Mouse (Mus musculus): Measurements from ENCODE around the gene Abhd11. TPM values are rescaled to one million over a fixed set of nuclear protein-coding genes. Genes with fewer than 3 reads are reported as not detected.

Gene Abhd11
- polyA plus RNA-seq, 1 experiment from 2014 or later, result 26.6 TPM

GRCm38 (mm10) chr5:135024665-135025224 lies 15.8 kb downstream of the Abhd11 start:
- 8% methylated on average over 11 of the region's 11 CpGs for WGBS (ENCODE audit: insufficient replicate concordance)
- no peaks in the 10 kb centered on the region for H3K36me3 ChIP-seq (replicated peaks)
- no peaks in the 10 kb centered on the region for H3K9me3 ChIP-seq (replicated peaks)
- no peak overlapping the region for H3K4me2 ChIP-seq
- peaks cover 45% of the 10 kb centered on the region for H3K27me3 ChIP-seq
- peaks cover 45% of the 10 kb centered on the region for H3K4me1 ChIP-seq (replicated peaks)
- H3K9ac ChIP-seq, result no peak overlapping the region
- ATAC-seq (ENCODE audit: insufficient read depth), result no peak
- no peak overlapping the region for H3K27ac ChIP-seq (replicated peaks)
- H3K4me3 ChIP-seq (replicated peaks), result no peak overlapping the region

- Histone ChIP-seq H3K27ac (replicated peaks) (no peak overlapping the region), H3K27me3 (peaks cover 43% of the 10 kb centered on the region), H3K36me3 (replicated peaks) (no peaks in the 10 kb centered on the region), H3K4me2 (no peak overlapping the region), H3K9ac (no peak overlapping the region), H3K4me3 (replicated peaks) (no peak overlapping the region), H3K9me3 (replicated peaks) (no peaks in the 10 kb centered on the region), H3K4me1 (replicated peaks) (peaks cover 45% of the 10 kb centered on the region)
- ATAC-seq (ENCODE audit: insufficient read depth), result no peak
- 22% methylated on average over 7 of the region's 7 CpGs for WGBS (ENCODE audit: insufficient replicate concordance)
Measured at GRCm38 (mm10) chr5:135025899-135026298, 16.9 kb downstream of the Abhd11 start.

GRCm38 (mm10) chr5:135029007-135029854 lies 20.3 kb downstream of the Abhd11 start:
- 31% methylated on average over 18 of the region's 18 CpGs for WGBS (ENCODE audit: insufficient replicate concordance)
- Histone ChIP-seq H3K4me2 (peak overlapping the region; percentile 39), H3K36me3 (replicated peaks) (no peaks in the 10 kb centered on the region), H3K4me1 (replicated peaks) (peaks cover 29% of the 10 kb centered on the region), H3K27ac (replicated peaks) (peak overlapping the region; percentile 51), H3K27me3 (peaks cover 20% of the 10 kb centered on the region), H3K4me3 (replicated peaks) (no peak overlapping the region), H3K9me3 (replicated peaks) (no peaks in the 10 kb centered on the region), H3K9ac (no peak overlapping the region)
- peak; percentile 35; the same call in 1 of the 2 replicates for ATAC-seq (ENCODE audit: insufficient read depth)

GRCm38 (mm10) chr5:135032581-135032980 lies 23.6 kb downstream of the Abhd11 start:
- 58% methylated on average over 5 of the region's 5 CpGs for WGBS (ENCODE audit: insufficient replicate concordance)
- no peaks in the 10 kb centered on the region for H3K27me3 ChIP-seq
- no peaks in the 10 kb centered on the region for H3K36me3 ChIP-seq (replicated peaks)
- no peak for ATAC-seq (ENCODE audit: insufficient read depth)
- no peak overlapping the region for H3K4me2 ChIP-seq
- no peak overlapping the region for H3K9ac ChIP-seq
- H3K4me1 ChIP-seq (replicated peaks), result peaks cover 19% of the 10 kb centered on the region
- H3K27ac ChIP-seq (replicated peaks), result no peak overlapping the region
- 0 out of 2 replicates have a peak, but pooled peaks cover 3% of the 10 kb centered on the region for H3K9me3 ChIP-seq (replicated peaks)
- no peak overlapping the region for H3K4me3 ChIP-seq (replicated peaks)

GRCm38 (mm10) chr5:135034593-135034992 lies 25.6 kb downstream of the Abhd11 start:
- Histone ChIP-seq H3K4me2 (no peak overlapping the region), H3K4me1 (replicated peaks) (peaks cover 11% of the 10 kb centered on the region), H3K4me3 (replicated peaks) (no peak overlapping the region), H3K9me3 (replicated peaks) (0 out of 2 replicates have a peak, but pooled peaks cover 3% of the 10 kb centered on the region), H3K27ac (replicated peaks) (no peak overlapping the region), H3K27me3 (no peaks in the 10 kb centered on the region), H3K9ac (no peak overlapping the region), H3K36me3 (replicated peaks) (no peaks in the 10 kb centered on the region)
- WGBS (ENCODE audit: insufficient replicate concordance), result 79% methylated on average over 2 of the region's 2 CpGs
- ATAC-seq (ENCODE audit: insufficient read depth), result no peak

GRCm38 (mm10) chr5:135035608-135036359 lies 26.8 kb downstream of the Abhd11 start:
- ATAC-seq (ENCODE audit: insufficient read depth), result peak; percentile 71
- no peak overlapping the region for H3K9ac ChIP-seq
- 54% methylated on average over 18 of the region's 18 CpGs for WGBS (ENCODE audit: insufficient replicate concordance)
- H3K4me3 ChIP-seq (replicated peaks), result no peak overlapping the region
- H3K27me3 ChIP-seq, result no peaks in the 10 kb centered on the region
- H3K36me3 ChIP-seq (replicated peaks), result no peaks in the 10 kb centered on the region
- H3K4me2 ChIP-seq, result peak overlapping the region; percentile 13; the same call in 1 of the 2 replicates
- H3K4me1 ChIP-seq (replicated peaks), result peaks cover 22% of the 10 kb centered on the region
- 0 out of 2 replicates have a peak, but pooled peaks cover 3% of the 10 kb centered on the region for H3K9me3 ChIP-seq (replicated peaks)
- no peak overlapping the region; the same call in 1 of the 2 replicates for H3K27ac ChIP-seq (replicated peaks)

GRCm38 (mm10) chr5:135037946-135038345 lies 29.0 kb downstream of the Abhd11 start:
- WGBS (ENCODE audit: insufficient replicate concordance), result 73% methylated on average over 3 of the region's 3 CpGs
- no peak overlapping the region for H3K4me3 ChIP-seq (replicated peaks)

GRCm38 (mm10) chr5:135039541-135039940 lies 30.6 kb downstream of the Abhd11 start:
- WGBS (ENCODE audit: insufficient replicate concordance), result 35% methylated on average over 9 of the region's 9 CpGs
- no peak overlapping the region for H3K9ac ChIP-seq
- H3K27ac ChIP-seq (replicated peaks), result no peak overlapping the region
- H3K4me2 ChIP-seq, result no peak overlapping the region
- H3K36me3 ChIP-seq (replicated peaks), result no peaks in the 10 kb centered on the region
- H3K27me3 ChIP-seq, result no peaks in the 10 kb centered on the region
- H3K9me3 ChIP-seq (replicated peaks), result 0 out of 2 replicates have a peak, but pooled peaks cover 3% of the 10 kb centered on the region
- peaks cover 36% of the 10 kb centered on the region for H3K4me1 ChIP-seq (replicated peaks)
- ATAC-seq (ENCODE audit: insufficient read depth), result no peak
- H3K4me3 ChIP-seq (replicated peaks), result no peak overlapping the region

More at GRCm38 (mm10) chr5:135037946-135038345, 29.0 kb downstream of the Abhd11 start:
- 0 out of 2 replicates have a peak, but pooled peaks cover 3% of the 10 kb centered on the region for H3K9me3 ChIP-seq (replicated peaks)
- H3K4me1 ChIP-seq (replicated peaks), result peaks cover 36% of the 10 kb centered on the region
- H3K4me2 ChIP-seq, result no peak overlapping the region
- H3K27ac ChIP-seq (replicated peaks), result no peak overlapping the region
- no peaks in the 10 kb centered on the region for H3K27me3 ChIP-seq
- H3K36me3 ChIP-seq (replicated peaks), result no peaks in the 10 kb centered on the region
- H3K9ac ChIP-seq, result no peak overlapping the region
- ATAC-seq (ENCODE audit: insufficient read depth), result no peak

GRCm38 (mm10) chr5:135040059-135040458 lies 31.1 kb downstream of the Abhd11 start:
- H3K9ac ChIP-seq, result no peak overlapping the region
- H3K27me3 ChIP-seq, result no peaks in the 10 kb centered on the region
- no peak overlapping the region for H3K4me3 ChIP-seq (replicated peaks)
- peaks cover 36% of the 10 kb centered on the region for H3K4me1 ChIP-seq (replicated peaks)
- 0 out of 2 replicates have a peak, but pooled peaks cover 3% of the 10 kb centered on the region for H3K36me3 ChIP-seq (replicated peaks)
- H3K27ac ChIP-seq (replicated peaks), result no peak overlapping the region
- no peak for ATAC-seq (ENCODE audit: insufficient read depth)
- H3K4me2 ChIP-seq, result no peak overlapping the region
- 42% methylated on average over 6 of the region's 6 CpGs for WGBS (ENCODE audit: insufficient replicate concordance)
- no peaks in the 10 kb centered on the region for H3K9me3 ChIP-seq (replicated peaks)

GRCm38 (mm10) chr5:135040777-135041176 lies 31.8 kb downstream of the Abhd11 start:
- ATAC-seq (ENCODE audit: insufficient read depth), result no peak
- WGBS (ENCODE audit: insufficient replicate concordance), result 47% methylated on average over 11 of the region's 11 CpGs
- no peaks in the 10 kb centered on the region for H3K27me3 ChIP-seq
- peaks cover 32% of the 10 kb centered on the region for H3K4me1 ChIP-seq (replicated peaks)
- H3K36me3 ChIP-seq (replicated peaks), result 0 out of 2 replicates have a peak, but pooled peaks cover 3% of the 10 kb centered on the region
- no peak overlapping the region for H3K4me2 ChIP-seq
- no peak overlapping the region for H3K9ac ChIP-seq
- H3K27ac ChIP-seq (replicated peaks), result no peak overlapping the region
- H3K9me3 ChIP-seq (replicated peaks), result no peaks in the 10 kb centered on the region
- no peak overlapping the region for H3K4me3 ChIP-seq (replicated peaks)
